Mouse (Mus musculus) cerebellum, postnatal 36 days (tissue): ENCODE measurements around the gene Kansl1l.
A peak's percentile ranks its signal among the peaks of the same experiment; 100 is the strongest.

Experiments
- DNase-seq, 2 experiments: peaks; one replicate each; pipeline ENCODE4 v3.0.0; 2021 to 2022; ENCODE audit warnings: mixed read lengths in 2 of 2

The Kansl1l gene

DNA sequence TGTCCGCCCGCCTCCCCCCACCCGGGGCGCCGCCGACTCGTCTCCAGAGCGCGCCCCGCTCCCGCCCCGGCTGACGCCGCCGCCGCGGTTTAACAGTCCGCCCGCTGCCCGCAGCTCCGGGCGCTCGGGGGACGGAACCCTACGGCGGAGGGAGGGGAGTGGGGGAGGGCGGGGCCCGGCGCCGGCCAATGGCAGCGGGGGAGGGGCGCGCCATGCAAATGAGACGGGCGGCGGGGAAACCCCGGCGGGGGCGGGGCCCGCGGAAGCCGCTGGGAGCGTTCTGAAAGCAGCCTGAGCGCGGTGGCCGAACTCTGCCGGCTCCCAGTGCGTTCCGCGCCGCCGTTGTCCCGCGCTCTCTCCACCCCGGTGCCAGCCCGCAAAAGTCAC is at the start of gene Kansl1l:
Gene Kansl1l, minus strand, starts transcription at position 110 of the 387 bp plus-strand sequence.
- peak; percentile 93 to 97 for DNase-seq

DNA sequence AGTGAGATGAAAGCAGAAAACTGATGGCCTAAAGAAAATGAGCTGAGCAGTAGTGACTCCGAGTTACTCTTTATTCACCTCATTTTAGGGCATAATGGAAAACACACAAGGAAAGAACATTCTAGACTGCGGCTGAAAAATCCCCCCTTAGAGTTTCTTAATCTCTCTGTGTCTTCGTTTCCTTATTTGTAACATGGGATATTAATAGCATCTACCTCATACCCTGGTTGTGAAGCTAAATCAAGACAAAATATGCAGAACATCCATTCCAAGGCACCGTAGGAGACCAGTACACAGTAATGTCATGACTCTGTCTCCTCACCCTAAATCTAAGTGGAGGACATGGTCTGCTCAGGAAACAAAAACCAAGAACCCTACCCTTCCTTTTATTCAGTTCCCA is 48.3 kb upstream of the Kansl1l start:
- no peak for DNase-seq

DNA sequence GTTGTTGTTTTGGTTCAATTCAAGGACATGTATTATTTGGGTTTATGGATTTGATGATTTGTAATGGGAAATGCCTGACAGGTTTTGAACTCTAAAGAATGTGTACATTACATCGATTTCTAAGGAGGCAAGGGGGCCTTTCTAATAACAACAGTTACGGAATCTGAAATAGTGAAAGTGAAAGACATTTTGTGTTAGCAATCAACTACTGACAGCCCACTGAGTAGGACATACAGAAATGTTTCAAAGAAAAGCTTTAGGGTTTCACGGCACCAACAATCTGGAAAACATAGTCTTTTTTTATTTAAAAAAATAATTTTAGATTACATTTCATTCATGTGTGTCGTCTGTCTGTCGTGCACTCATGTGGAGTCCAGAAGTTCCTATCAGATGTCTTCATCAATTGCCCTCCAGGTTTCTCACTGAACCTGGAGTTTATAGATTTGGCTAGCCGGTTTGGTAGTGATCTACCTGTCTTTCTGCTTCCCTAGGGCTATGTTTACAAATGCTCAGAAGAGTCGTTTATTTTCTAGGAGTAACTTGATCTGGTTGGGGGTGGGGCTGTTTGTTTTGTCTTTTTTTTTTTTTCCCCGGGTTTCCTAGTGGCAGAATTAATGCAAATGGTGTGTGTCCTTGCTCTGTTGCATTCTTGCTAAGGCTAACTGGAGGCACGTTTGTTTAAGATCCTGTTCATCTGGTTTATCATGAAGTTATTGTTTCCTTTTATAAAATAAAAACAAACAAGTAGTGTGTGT is 46.6 kb upstream of the Kansl1l start:
- no peak for DNase-seq

DNA sequence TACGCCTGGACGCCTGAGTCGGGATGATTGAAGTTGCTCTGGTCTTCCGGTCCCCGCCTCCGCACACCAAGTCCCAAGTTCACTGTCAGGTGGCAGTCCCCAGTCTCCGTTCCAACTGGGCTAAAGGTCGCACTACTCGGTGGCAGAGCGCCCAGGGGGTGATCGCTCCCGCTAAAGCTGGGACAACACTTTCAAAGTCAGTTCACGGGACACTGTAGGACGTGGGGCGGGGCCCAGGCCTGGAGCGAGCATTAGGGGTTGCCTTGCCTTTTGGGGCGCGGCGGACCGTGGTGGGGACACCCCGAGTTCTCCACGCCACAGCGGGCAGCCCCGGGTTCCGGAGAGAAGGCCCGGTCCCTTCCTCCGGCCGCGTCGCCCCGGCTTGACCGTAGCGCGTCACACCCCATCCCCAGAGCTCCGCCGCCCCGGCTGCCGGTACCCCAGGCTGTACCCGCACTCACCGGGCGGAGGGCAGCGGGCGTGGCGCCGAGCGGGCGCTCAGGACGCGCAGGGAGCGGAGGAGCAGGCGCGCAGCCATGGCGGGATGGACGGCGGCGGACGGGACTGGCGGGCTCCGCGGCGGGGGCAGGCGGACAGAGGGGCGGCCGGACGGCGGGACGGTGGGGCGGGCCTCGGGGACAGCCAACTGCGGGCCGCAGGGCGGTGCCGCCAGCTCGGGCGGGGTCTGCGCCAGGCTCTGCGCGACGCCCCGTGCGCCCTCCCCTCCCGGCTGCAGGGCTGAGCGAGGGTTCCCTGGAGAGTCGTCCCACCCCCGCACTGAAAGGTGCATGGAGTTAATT is 45.5 kb upstream of the Kansl1l start, which contains the start of gene Acadl:
Gene Acadl, minus strand, starts transcription at position 566 of the 800 bp plus-strand sequence.
- peak; percentile 34 to 60 for DNase-seq

DNA sequence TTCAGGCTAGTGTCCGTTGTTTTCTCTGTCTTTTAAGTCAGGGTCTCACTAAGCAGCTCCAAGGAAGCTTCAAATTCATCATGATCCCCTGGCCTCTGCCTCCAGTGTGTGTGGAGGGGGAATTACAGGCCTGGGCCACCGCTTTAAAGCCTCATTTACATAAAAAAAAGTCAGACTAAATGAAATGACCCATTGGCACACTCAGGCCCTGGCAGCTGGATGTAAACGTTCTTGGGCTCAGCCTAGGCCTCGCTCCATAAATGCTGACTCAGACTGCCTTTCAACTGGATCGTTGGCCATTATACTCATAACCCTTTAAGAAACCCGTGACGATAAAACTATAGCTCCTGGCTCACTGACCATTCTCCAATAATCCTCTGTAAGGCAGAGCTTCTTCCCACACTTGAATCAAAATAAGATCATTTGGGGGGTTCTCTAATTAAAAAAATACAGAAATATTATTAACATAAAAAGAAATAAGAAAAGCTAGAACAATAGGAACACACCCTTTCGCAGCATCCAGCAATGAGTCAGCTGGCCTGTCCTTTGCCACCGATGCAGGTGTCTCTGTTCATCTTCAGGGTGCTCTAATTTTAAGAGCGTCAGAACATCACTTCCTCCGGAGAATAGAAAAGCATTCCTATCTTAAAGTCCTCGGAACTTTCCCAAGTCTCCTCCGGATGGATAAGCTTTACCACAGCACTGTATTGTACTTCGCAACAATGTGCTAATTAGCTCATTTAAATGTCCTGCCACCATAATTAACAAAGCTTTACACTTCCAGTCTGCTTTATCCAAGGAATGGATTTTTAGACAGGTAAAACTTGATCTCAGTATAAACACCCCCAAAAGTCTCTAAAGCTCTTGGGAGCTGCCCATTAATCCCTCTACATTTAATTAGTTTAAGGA is 44.7 kb upstream of the Kansl1l start:
- DNase-seq, result no peak

DNA sequence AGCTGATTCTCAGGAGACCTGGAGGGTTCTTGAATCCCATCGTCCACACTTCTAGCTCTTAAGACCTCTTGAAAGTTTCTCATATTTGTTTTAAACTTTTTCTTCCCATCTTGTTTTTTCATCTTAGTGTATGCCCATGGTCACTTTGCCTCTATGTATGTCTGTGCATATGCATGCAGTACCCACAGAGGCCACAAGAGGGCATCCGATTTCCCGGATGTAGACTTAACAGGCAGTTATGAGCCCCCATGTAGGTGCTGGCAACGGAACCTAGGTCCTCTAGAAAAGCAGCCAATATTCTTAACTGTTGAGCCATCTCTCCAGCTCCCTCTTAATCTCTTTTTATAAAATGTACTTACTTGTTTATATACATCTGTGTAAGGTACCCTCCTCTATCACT is 30.1 kb upstream of the Kansl1l start:
- no peak for DNase-seq

DNA sequence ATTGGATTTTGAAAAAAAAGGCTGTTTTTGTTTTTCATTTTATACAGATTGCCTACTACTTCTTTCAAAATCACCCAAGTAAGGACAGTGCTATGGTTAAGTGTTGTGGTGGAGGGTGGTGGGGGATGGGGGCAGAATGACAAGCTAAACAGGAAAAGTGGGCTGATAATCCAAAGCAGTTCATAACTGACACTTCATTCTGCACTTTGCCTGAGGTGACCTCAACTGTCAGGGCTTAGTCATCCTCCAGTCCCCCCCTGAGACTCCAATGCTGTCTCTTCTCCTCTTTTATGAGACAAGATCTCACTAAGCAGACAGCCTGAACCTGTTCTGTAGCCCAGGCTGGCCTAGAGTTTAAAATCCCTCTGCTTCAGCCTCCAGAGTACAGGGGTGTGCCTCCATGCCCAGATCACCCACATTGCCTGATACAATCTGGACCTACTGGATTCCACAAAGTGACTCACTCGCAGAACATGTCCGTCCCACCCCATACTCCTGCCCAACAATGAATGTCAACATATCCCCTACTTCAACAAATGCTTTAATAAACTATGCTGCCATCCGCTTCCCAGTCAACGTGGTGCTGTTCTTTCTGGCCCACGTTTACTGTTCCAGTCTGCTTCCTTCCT is 28.4 kb upstream of the Kansl1l start:
- no peak for DNase-seq

DNA sequence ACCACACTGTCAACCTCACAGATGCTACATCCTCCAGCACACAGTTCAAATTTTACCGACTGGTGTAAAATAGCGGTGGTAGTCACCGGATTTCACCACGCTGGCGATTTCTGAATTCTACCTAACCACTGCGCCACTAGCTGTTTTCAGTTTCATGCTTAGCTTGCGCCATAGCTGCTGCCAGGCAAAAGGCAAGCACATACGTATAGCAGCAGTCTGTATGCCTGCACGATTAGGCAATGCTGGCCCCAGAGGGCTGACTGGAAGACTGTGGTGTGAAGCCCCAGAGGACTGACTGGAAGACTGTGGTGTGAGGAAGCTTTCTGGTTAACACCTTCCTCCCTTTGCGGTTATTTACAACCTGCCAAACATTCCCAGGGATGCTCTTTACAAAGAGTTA is 24.6 kb upstream of the Kansl1l start:
- DNase-seq, result no peak

DNA sequence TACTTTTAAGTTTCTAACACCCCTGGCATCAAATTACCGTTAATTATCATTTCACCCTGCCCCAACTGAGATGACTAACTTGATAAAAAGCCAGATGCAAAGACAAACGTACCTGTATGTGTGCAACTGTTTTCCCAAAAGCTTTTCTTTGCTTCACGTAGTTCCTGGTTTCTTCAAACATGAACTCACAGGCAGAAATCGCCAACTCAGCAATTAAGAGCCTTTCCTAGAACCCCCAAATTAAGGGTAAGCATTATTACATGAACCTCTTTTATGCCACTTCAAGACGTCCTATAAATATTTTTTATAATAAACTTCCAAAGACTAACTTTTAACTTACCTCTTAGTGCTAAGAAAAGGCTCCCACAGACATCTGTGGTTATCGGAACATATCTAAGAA is 24.1 kb upstream of the Kansl1l start:
- no peak for DNase-seq

DNA sequence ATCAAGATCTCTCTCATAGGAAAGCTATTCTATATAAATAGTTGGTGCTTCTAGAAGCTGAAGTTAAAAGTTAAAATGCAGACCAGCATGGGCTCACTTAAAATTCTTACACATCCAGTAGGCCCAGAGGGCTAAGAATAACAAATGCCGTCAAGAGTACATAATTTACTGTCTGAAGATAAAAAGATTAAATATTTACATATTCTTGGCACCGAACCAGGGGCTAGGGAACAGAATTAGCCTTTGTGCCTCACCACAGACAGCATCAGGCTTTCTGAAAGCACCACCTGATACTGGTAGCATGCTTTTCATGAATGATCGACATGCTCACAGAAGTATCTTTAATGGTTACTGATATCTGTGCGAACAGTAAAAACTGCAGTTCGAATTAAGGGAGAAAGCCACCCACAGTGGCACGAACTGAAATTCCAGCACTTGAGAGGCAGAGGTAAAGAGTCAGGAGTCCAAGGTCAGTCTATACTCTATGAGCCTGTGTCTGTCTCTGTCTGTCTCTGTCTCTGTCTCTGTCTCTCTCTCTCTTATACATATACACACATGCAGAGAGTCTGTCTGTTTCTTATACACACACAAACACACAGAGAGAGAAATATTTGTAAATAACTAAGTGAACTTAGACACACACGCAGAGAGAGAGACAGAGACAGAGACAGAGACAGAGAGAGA is 22.5 kb upstream of the Kansl1l start:
- DNase-seq, result no peak

DNA sequence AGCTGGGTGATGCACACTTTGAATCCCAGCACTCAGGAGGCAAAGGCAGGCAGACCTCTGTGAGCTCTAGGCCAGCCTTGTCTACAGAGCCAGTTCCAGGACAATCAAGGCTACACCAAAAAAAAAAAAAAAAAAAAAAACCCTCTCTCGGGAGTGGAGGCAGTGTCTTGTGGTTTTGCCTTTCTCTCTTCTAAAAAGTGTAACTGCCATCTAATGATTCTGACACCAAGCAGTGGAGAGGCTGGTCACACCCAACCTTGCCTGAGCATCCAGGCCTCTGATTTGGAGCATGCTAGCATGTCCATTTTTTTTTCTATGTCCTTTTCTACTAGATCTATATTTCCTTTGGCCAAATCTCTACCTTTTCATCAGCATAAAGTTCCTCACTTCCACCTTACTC is 21.8 kb upstream of the Kansl1l start:
- DNase-seq, result no peak

DNA sequence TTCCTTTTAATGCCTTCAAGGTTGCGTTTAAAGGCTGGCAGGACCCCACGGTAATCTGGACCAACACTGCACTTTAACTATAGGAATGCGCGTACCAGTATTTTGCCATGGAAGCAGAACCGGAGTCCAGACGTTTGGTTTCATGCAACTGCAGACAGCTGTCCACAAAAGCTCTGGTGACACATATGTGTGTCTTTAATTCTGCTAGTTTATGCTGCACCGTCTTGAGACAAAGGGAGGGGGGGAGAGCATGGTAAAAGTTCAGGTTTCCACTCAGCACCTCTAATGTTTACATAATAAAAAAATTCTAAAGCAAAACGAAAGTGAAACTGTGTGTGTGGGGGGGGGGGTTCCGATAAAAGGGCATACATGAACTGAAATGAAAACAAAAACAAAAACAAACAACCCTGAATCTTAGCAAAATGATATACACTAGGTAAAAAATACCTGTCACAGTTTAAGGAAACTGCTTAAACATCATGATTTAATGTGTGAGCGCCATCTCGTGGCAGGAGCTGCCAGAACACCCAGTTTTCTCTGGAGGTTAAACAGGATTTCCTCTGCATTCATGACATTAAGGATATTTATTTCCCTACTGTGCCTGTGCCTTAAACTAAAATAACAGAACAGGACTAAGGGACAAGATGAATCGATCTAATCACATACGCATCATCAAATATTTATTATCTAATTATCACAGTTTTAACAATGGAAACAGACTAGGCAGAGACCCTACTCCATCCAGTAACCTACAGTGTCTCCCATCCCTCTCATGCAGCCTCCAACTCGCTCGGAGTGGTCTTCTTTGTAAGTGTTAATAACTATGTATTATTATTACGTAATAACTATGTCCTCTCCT is 21.1 kb upstream of the Kansl1l start:
- DNase-seq, result peak; percentile 85 to 89

DNA sequence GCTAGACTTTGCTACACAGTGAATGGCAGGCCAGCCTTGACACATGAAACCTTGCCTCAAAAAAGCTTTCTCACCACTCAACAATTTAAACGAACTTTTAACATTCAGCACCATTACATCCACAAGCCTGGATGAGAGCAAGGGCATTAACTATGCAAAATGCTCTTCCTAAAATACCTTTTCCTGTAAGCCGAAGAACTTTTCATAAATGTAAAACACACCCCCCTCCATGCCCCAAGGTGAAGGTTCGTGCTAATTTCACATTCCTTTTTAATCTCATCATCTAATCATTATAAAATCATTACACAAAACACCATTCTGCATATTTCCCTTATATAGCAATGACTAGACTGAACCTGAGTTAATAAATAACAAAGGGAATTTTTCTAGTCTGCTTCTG is 19.8 kb upstream of the Kansl1l start:
- DNase-seq, result no peak

DNA sequence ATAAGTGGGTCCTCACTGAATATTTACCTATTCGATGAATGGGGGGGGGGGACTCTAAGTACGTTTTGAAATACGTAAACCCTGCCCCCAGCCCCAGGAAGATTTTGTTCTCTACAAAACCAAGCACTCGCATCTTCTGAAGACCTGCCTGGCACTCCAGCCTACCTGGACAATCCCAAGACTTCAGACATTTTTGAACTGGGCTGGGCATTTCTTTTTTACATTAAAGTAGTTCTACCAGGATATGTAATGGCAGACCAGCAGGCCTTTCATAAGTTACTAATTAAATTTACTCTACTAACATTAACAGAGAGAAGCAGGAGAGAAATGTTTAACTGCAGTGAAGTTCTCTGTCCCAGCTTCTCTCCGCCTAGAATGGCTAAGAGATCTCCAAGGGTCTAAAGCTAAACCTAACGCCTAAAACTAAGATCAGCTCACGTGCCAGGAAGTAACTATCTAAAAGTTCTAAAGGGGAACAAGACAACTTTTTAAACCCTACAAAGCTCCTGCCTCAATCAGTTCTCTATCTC is 15.3 kb upstream of the Kansl1l start:
- DNase-seq, result no peak

DNA sequence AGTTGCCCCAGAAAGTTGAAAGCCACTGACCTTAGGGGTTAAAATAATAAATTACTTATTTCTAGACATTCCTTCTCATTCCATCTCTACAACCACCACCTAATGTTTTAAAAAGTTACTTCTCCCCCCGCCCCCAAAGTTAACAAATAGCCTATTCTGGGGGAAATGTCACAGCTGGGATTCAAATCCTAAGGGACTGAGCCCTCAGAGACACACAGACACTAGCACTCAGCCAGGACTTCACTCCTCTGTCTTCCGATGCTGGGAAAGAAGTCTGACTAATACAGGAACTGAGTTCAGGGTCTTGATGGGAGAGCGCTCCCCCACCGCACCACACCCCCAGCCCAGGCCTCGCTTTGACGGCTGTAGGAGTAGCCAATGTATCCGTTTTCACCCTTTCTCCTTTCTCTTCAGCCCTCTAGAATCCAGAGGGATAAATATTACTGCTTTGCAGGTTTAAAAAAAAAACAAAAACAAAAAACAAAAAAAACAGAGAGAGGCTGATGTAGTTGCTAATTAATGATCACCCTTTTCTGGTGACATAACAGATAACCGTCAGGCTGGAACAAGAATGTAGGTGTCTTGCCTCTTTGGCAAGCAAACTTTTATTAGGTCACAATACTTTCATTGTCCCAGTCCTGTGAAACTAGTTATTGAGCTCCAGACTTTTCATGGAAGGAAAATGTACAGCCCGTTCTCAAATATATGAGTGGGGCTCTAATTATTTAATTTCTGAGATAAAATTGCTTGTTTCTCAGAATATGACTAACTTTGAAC is 14.7 kb upstream of the Kansl1l start:
- no peak for DNase-seq

DNA sequence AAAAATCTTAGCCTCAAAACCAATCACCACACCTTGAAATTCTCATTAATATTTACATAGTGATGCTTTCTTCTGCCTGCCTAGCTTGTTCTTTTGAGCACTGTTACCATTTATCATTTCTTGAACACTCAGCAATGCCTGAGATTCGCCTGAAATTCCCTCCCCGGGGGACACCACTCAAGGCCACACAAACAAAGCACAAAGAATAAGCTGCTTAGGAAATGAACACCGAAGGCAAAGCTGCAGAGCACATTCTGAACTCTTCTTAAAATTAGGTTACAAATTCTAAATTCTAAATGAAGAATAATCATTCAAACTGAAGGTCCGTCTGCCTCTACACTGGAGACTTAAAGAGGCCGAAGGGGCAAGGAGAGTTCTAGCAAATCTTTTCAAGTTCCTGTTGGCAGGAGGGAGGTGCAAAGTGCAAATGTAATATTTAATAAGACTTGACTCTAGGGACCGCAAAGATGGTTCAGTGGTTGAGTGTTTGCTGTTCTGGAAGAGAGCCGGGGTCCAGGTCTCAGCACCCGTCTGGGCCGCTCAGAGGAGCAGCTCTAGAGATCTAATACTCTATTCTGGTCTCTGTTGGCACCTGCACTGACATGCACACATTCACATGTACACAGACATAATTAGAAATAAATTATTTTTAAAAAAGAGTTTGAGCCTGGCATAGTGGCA is 12.2 kb upstream of the Kansl1l start:
- no peak for DNase-seq

DNA sequence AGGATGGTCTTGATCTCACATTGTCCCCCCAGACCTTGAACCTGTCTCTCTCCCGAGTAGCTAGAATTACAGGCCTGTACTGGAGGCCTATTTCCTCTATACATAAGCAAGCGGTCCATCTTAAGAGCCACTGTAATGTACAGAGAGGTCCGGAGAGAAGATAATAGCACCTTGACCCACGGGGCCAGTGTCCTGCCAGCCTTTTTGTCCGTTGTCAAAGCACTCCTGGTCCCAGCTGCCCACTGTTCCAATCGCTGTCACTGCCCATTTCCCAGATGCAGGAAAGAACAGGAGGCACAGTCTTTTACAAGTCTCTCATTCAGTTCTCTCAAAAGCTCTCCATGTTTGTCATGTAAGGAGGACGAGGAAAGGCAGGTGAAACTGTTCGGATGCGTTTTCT is 4.6 kb upstream of the Kansl1l start:
- DNase-seq, result no peak

DNA sequence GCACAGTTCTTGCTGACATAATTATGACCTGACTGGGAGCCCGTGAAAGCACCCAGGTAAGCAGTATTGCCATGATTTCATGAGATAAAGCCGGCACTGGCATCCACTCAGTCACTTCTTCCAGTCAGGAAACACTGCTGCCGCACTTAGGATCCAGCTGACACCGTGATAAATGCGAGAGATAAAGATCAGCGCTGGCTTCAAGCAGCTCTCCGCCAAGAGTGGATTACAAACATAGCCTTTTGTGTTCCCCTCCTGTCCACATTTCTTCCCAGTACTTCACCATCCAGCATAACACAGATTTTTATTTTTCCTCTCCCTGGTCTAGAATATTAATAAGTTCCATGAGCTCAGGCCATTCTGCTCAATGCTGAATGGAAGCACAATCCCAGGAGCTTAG is 2.9 kb upstream of the Kansl1l start:
- DNase-seq, result no peak

DNA sequence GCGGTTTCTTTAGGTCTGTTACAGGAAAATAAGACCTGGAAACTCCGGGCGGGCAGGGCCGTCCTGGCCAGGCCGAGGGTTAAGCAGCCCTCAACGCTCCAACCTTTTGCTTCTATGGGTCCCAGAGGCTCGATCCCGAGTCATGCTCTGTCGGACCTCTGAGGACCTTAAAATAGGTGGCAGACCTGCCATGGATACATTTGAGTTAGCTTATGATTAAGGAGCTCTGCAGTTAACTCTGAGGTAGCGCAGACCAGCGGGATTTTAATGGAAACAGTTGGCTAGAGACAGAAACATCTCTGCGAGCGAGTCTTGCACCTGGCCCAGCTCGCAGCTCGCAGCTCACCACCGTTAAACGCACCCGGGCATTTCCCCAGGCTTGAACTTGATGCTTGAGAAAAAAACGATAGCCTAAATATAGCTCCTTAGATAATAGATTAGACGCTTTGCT is 528 bp upstream of the Kansl1l start:
- no peak for DNase-seq
